Mouse (Mus musculus) forebrain, embryonic 14.5 days (tissue): ENCODE results near the gene Pola2. TPM values are rescaled to one million over a fixed set of nuclear protein-coding genes. Genes with fewer than 3 reads are reported as not detected.
A peak's percentile ranks its signal among the peaks of the same experiment; 100 is the strongest.

Experiments
- ATAC-seq: fragments of 200-750 bp; cut with Nextera tagmentation; 2 replicates; pipeline ENCODE4 v1.8.0; 2017; ENCODE audit warnings: mild to moderate bottlenecking, moderate library complexity
- DNase-seq: peaks from one replicate; pipeline ENCODE4 v3.0.0-alpha.2; 2015; ENCODE audit warnings: low spot score
- H3K27ac ChIP-seq: fragments of 300-500 bp; sonication (generic); 2 replicates; pipeline ENCODE4 v1.5.1; 2014; ENCODE audit warnings: low read depth, mild to moderate bottlenecking, control low read depth, low read length, moderate library complexity
- H3K27me3 ChIP-seq: fragments of 300-500 bp; sonication (generic); replicated peaks from 2 replicates; pipeline ENCODE4 v1.6.1; 2014; ENCODE audit warnings: low read length, control low read depth, mixed read lengths; ENCODE audit not compliant: control insufficient read depth, insufficient read depth
- H3K36me3 ChIP-seq: fragments of 300-500 bp; sonication (generic); 2 replicates; pipeline ENCODE4 v1.6.1; 2014; ENCODE audit warnings: low read length, control low read depth; ENCODE audit not compliant: control insufficient read depth, insufficient read depth
- H3K4me1 ChIP-seq: fragments of 300-500 bp; sonication (generic); 2 replicates; pipeline ENCODE4 v1.6.1; 2014; ENCODE audit warnings: antibody characterized with exemption, low read length, control low read depth; ENCODE audit not compliant: control insufficient read depth, insufficient read depth
- H3K4me2 ChIP-seq: fragments of 300-500 bp; sonication (generic); 2 replicates; pipeline ENCODE4 v1.6.1; 2014; ENCODE audit warnings: mild to moderate bottlenecking, control low read depth, low read length
- H3K4me3 ChIP-seq: fragments of 300-500 bp; sonication (generic); 2 replicates; pipeline ENCODE4 v1.5.1; 2014; ENCODE audit warnings: low read depth, low read length, control low read depth
- H3K9ac ChIP-seq: fragments of 300-500 bp; sonication (generic); 2 replicates; pipeline ENCODE4 v1.6.1; 2014; ENCODE audit warnings: mild to moderate bottlenecking, low read length, control low read depth, moderate library complexity
- H3K9me3 ChIP-seq: fragments of 300-500 bp; sonication (generic); replicated peaks from 2 replicates; pipeline ENCODE4 v1.6.1; 2016; ENCODE audit warnings: low read length, control low read depth, mixed read lengths; ENCODE audit not compliant: control insufficient read depth
- WGBS: fragments of 180-500 bp; shearing (Covaris S2); extraction: QIAGEN DNeasy Blood & Tissue Kit; methylation state at CpG from one replicate; pipeline ENCODE4 v1.1.7; 2014; 5-methylcytosine and 5-hydroxymethylcytosine counted together
- polyA plus RNA-seq: library from polyadenylated mRNA; unstranded; fragments of >200 nt; fragmentation: Nextera tagmentation; extraction: Ambion mirVana; gene quantifications from 2 replicates; pipeline ENCODE4 v1.2.1, GENCODE M21; 2014

Gene Pola2
- polyA plus RNA-seq, result 35.5 and 41.1 TPM in 2 replicates

- ATAC-seq (peak; percentile 97), DNase-seq (peak; percentile 95)
- peak within 1 kb of the TSS; percentile 68 for H3K9ac ChIP-seq
- H3K4me2 ChIP-seq, result peak within 1 kb of the TSS; percentile 91
- H3K36me3 ChIP-seq, result 0 out of 2 replicates have a peak, but pooled peaks cover 7% of the 10 kb centered on the region
- H3K4me1 ChIP-seq, result peaks cover 4% of the 10 kb centered on the region; the same call in 1 of the 2 replicates
- peak within 1 kb of the TSS; percentile 48 for H3K4me3 ChIP-seq
- WGBS, result under 1% methylated on average over 50 of the region's 50 CpGs
- H3K27me3 ChIP-seq, result no peaks in the 10 kb centered on the region
- H3K9me3 ChIP-seq, result no peaks in the 10 kb centered on the region
- peak within 1 kb of the TSS; percentile 61 for H3K27ac ChIP-seq
These were observed at the start of gene Pola2 for GRCm38 (mm10) chr19:5963883-5964562. TSS of gene Pola2 (minus strand) at chr19:5964202.

DNA sequence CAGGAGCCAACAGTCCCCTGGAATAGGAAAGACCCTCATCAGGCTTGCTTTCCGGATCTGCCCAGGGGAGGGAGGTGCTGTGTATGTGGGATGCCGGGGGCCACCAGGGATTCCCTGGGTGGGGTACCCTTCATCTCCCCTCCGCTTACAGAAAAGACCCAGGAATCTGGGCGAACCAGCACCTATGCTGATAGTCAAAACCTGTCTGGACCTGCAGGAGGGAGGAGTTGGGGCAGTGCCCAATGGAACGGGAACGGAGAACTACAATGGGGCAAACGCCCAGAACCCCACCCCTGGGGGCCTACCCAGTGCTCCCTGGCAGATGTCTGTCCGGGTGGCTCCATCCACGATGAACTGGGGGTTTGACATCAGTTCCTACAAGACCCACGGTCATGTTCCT lies 49.7 kb upstream of the Pola2 start:
- Histone ChIP-seq H3K4me3 (no peak overlapping the region), H3K4me2 (no peak overlapping the region), H3K27ac (no peak overlapping the region), H3K9ac (no peak overlapping the region), H3K36me3 (no peaks in the 10 kb centered on the region), H3K4me1 (no peaks in the 10 kb centered on the region; the same call in 1 of the 2 replicates), H3K27me3 (peaks cover 12% of the 10 kb centered on the region), H3K9me3 (no peaks in the 10 kb centered on the region)
- DNase-seq, result no peak
- no peak for ATAC-seq
- WGBS, result 91% methylated on average over 10 of the region's 10 CpGs

- ATAC-seq (no peak), DNase-seq (no peak)
- Histone ChIP-seq H3K9ac (no peak overlapping the region), H3K27me3 (no peaks in the 10 kb centered on the region; the same call in 1 of the 2 replicates), H3K4me2 (no peak overlapping the region), H3K36me3 (no peaks in the 10 kb centered on the region), H3K4me1 (no peaks in the 10 kb centered on the region), H3K9me3 (no peaks in the 10 kb centered on the region), H3K4me3 (no peak overlapping the region), H3K27ac (no peak overlapping the region)
- 68% methylated on average over 8 of the region's 8 CpGs for WGBS
These were observed 45.1 kb upstream of the Pola2 start for GRCm38 (mm10) chr19:6009137-6009536.

DNA sequence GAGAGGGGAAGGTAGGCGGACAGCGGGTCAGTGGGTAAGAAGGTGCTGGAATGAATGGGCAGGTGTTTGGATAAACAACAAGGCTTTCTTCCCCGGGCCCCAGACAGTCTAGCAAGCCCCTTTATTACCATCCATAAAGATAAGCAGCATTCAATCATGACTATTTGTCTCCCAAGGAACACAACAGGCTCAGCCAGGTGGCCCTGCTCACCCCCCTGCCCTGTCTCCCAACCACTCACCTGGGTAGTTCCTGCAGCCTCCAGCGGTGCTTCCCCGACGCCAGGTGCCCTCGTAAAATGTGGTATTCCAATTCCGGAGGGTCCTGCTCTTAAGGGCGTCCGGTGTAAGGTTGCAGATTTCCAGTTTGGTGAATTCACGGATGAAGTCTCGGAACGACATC lies 43.0 kb upstream of the Pola2 start:
- Histone ChIP-seq H3K9ac (no peak overlapping the region), H3K4me3 (no peak overlapping the region), H3K4me2 (no peak overlapping the region), H3K36me3 (no peaks in the 10 kb centered on the region), H3K9me3 (no peaks in the 10 kb centered on the region), H3K27ac (no peak overlapping the region), H3K4me1 (no peaks in the 10 kb centered on the region), H3K27me3 (no peaks in the 10 kb centered on the region)
- 92% methylated on average over 13 of the region's 13 CpGs for WGBS
- DNase-seq (no peak), ATAC-seq (no peak)

DNA sequence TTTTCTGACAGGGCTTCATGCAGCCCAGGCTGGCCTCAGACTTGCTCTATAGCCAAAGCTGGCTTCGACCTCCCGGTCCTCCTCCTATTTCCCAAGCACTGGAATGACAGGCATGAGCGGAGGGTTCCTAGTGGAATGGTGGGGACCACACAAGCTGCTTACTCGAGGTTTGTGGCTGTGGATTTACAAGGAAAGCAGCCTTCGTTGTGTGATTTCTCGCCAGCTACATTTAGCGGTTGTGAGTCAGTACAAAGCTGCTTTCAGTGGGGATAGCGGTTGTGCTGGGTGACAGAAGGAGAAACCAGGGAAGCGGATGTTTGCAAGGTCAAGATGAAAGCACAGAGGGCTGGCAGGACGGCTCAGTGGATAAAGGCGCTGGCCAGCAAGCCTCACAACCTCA lies 41.5 kb upstream of the Pola2 start:
- no peak for ATAC-seq
- WGBS, result 57% methylated on average over 11 of the region's 11 CpGs
- no peak overlapping the region for H3K4me2 ChIP-seq
- no peaks in the 10 kb centered on the region for H3K27me3 ChIP-seq
- no peak overlapping the region for H3K27ac ChIP-seq
- H3K4me3 ChIP-seq, result no peak overlapping the region
- DNase-seq, result no peak
- H3K9ac ChIP-seq, result no peak overlapping the region
- H3K9me3 ChIP-seq, result no peaks in the 10 kb centered on the region
- H3K36me3 ChIP-seq, result no peaks in the 10 kb centered on the region
- no peaks in the 10 kb centered on the region for H3K4me1 ChIP-seq

DNA sequence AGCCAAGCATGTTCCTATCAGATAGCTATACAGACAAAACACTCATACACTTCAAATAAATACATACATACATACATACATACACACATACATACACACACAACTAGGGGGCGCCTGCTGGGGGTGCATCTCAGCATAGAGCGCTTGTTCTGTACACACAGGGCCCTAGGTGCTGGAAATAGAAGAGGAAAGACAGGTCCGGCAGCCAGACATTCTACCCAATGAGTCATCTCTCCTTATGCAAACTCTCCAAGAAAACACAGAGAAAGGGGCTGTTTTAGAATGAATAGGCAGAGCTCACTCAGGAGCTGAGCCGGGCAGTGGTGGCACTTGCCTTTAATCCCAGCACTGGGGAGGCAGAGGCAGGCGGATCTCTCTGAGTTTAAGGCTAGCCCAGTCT lies 36.0 kb upstream of the Pola2 start:
- Histone ChIP-seq H3K9me3 (no peaks in the 10 kb centered on the region), H3K36me3 (no peaks in the 10 kb centered on the region), H3K27ac (no peak overlapping the region), H3K9ac (no peak overlapping the region), H3K4me1 (no peaks in the 10 kb centered on the region), H3K4me3 (no peak overlapping the region), H3K27me3 (no peaks in the 10 kb centered on the region), H3K4me2 (no peak overlapping the region)
- no peak for DNase-seq
- ATAC-seq, result no peak
- 76% methylated on average over 5 of the region's 5 CpGs for WGBS

DNA sequence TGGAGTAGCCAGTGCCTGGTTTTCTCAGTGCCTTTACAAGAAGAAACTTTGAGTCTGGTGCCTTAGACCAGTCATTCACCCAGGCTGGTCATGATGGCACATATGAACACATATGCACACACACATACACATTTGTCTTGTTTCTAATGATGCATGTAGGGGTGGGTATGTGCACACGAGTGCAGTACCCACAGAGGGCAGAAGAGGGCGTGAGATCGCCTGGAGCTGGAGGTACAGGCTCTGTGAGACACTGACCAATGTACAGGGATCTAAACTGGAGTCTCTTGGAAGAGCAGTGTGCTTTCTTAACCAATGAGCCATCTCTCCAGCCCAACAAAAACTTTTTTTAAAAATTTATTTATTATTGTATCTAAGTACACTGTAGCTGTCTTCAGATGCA lies 34.2 kb upstream of the Pola2 start:
- Histone ChIP-seq H3K27ac (no peak overlapping the region), H3K27me3 (no peaks in the 10 kb centered on the region), H3K9ac (no peak overlapping the region), H3K4me2 (no peak overlapping the region), H3K4me3 (no peak overlapping the region), H3K9me3 (no peaks in the 10 kb centered on the region), H3K4me1 (no peaks in the 10 kb centered on the region), H3K36me3 (no peaks in the 10 kb centered on the region)
- WGBS, result 81% methylated on average over 3 of the region's 3 CpGs
- no peak for DNase-seq
- ATAC-seq, result no peak

GRCm38 (mm10) chr19:5994711-5995110 lies 30.7 kb upstream of the Pola2 start:
- DNase-seq (no peak), ATAC-seq (no peak)
- no peaks in the 10 kb centered on the region for H3K36me3 ChIP-seq
- no peaks in the 10 kb centered on the region for H3K4me1 ChIP-seq
- no peak overlapping the region for H3K4me2 ChIP-seq
- H3K9ac ChIP-seq, result no peak overlapping the region
- H3K4me3 ChIP-seq, result no peak overlapping the region
- no peak overlapping the region for H3K27ac ChIP-seq
- H3K9me3 ChIP-seq, result no peaks in the 10 kb centered on the region
- 86% methylated on average over 14 of the region's 14 CpGs for WGBS
- H3K27me3 ChIP-seq, result no peaks in the 10 kb centered on the region

GRCm38 (mm10) chr19:5992012-5992411 lies 28.0 kb upstream of the Pola2 start:
- WGBS, result 83% methylated on average over 7 of the region's 7 CpGs
- H3K27ac ChIP-seq, result no peak overlapping the region
- H3K27me3 ChIP-seq, result no peaks in the 10 kb centered on the region
- H3K9ac ChIP-seq, result no peak overlapping the region
- ATAC-seq, result no peak
- no peak overlapping the region for H3K4me2 ChIP-seq
- no peak overlapping the region for H3K4me3 ChIP-seq
- no peaks in the 10 kb centered on the region for H3K36me3 ChIP-seq
- peaks cover 4% of the 10 kb centered on the region; the same call in 1 of the 2 replicates for H3K4me1 ChIP-seq
- no peaks in the 10 kb centered on the region for H3K9me3 ChIP-seq
- DNase-seq, result no peak
